Mouse (Mus musculus) stomach, postnatal 0 days (tissue): ENCODE measurements around the gene Slc44a1.

Experiments used
- CTCF ChIP-seq: IDR thresholded peaks from 2 replicates; pipeline ENCODE4 v1.5.1; 2016; ENCODE audit warnings: antibody characterized with exemption, low read depth, mild to moderate bottlenecking, moderate library complexity
- EP300 ChIP-seq: optimal IDR thresholded peaks from 2 replicates; pipeline ENCODE3; 2016; ENCODE audit warnings: antibody characterized with exemption

DNA sequence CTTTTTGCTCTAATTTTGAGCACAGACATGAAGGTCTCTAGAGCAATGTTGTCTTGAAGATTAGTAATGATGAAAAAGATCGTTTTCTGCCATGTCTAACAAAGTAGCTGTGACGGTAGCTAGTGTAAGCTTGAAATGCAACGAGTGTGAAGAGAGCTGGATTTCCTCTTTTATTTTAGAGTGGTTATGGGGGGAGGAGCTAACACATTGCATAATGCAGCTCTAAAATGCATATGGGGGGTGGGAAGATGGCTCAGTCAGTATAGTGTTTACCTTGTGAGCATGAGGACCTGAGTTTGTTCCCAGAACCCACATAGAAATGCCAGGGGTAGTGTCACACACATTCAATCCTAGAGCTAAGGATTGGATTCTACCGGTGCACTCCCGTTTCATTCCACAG is 29.5 kb upstream of the Slc44a1 start:
- TF ChIP-seq CTCF (no peak), EP300 (no peak)
